Mouse (Mus musculus): Measurements from ENCODE around the gene Tnrc6c.

- no peak for TF ChIP-seq CTCF (IDR thresholded peaks at IDR 0.05; ENCODE audit: low read depth)
- no peak for TF ChIP-seq EP300 (optimal IDR thresholded peaks at IDR 0.05)
These were observed 4.9 kb downstream of the Tnrc6c start for GRCm38 (mm10) chr11:117658974-117659373.
